Mouse (Mus musculus) neural tube, embryonic 14.5 days (tissue): ENCODE data around the gene Gli3. TPM values are rescaled to one million over a fixed set of nuclear protein-coding genes. Genes with fewer than 3 reads are reported as not detected.
A peak's percentile ranks its signal among the peaks of the same experiment; 100 is the strongest.

Source experiments
- ATAC-seq: fragments of 200-750 bp; cut with Nextera tagmentation; 2 replicates; pipeline ENCODE4 v1.8.0; 2017; ENCODE audit warnings: low read depth, mild to moderate bottlenecking, moderate TSS enrichment, moderate library complexity
- H3K27ac ChIP-seq: fragments of 300-500 bp; sonication (generic); 2 replicates; pipeline ENCODE4 v1.5.1; 2014; ENCODE audit warnings: low read depth, mild to moderate bottlenecking, control low read depth, low read length, moderate library complexity, mixed read lengths
- H3K27me3 ChIP-seq: fragments of 300-500 bp; sonication (generic); 2 replicates; pipeline ENCODE4 v1.6.1; 2014; ENCODE audit warnings: low read length; ENCODE audit not compliant: control insufficient read depth, insufficient read depth
- H3K36me3 ChIP-seq: fragments of 300-500 bp; sonication (generic); 2 replicates; pipeline ENCODE4 v1.6.1; 2014; ENCODE audit warnings: low read length, mixed read lengths; ENCODE audit not compliant: control insufficient read depth, insufficient read depth
- H3K4me1 ChIP-seq: fragments of 300-500 bp; sonication (generic); 2 replicates; pipeline ENCODE4 v1.6.1; 2014; ENCODE audit warnings: low read length; ENCODE audit not compliant: control insufficient read depth, insufficient read depth
- H3K4me2 ChIP-seq: fragments of 300-500 bp; sonication (generic); 2 replicates; pipeline ENCODE4 v1.6.1; 2014; ENCODE audit warnings: mild to moderate bottlenecking, low read depth, low read length, control low read depth
- H3K4me3 ChIP-seq: fragments of 300-500 bp; sonication (generic); 2 replicates; pipeline ENCODE4 v1.5.1; 2014; ENCODE audit warnings: low read depth, low read length, control low read depth, mixed read lengths
- H3K9ac ChIP-seq: fragments of 300-500 bp; sonication (generic); replicated peaks from 2 replicates; pipeline ENCODE4 v1.6.1; 2014; ENCODE audit warnings: low read depth, mild to moderate bottlenecking, control low read depth, low read length, mixed read lengths
- H3K9me3 ChIP-seq: fragments of 300-500 bp; sonication (generic); 2 replicates; pipeline ENCODE4 v1.6.1; 2016; ENCODE audit warnings: low read length; ENCODE audit not compliant: control insufficient read depth
- WGBS: fragments of 180-500 bp; shearing (Covaris S2); extraction: QIAGEN DNeasy Blood & Tissue Kit; methylation state at CpG from one replicate; pipeline ENCODE4 v1.1.7; 2014; 5-methylcytosine and 5-hydroxymethylcytosine counted together
- polyA plus RNA-seq: library from polyadenylated mRNA; unstranded; fragments of >200 nt; fragmentation: Nextera tagmentation; extraction: Ambion mirVana; gene quantifications from 2 replicates; pipeline ENCODE4 v1.2.1, GENCODE M21; 2014

The Gli3 gene
- polyA plus RNA-seq, 1 experiment from 2014 or later, result 2.4 TPM

DNA sequence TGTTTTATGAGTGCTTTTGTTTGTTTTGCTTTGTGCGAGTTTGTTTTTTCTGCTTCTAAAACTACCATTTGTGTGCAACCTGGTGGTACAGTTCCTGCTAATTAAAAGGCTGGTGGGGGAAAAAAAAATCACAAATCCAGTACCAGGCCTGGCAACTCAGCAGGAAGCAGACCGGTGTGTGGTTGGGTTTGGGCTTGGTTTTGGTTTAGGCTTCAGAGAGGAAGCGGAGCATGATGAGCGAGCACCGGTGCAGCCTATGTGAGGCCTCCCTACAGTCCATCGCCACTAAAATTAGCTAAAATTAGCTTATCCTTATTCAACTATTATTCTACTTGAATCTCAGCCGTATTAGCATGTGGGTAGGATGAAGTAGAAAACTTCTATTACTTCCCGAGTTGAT, 241.6 kb downstream of the Gli3 start:
- H3K9ac ChIP-seq, result no peak overlapping the region
- ATAC-seq, result no peak
- H3K36me3 ChIP-seq, result no peaks in the 10 kb centered on the region
- H3K4me3 ChIP-seq, result no peak overlapping the region
- 72% methylated on average over 8 of the region's 8 CpGs for WGBS
- no peak overlapping the region for H3K4me2 ChIP-seq
- H3K9me3 ChIP-seq, result no peaks in the 10 kb centered on the region
- no peaks in the 10 kb centered on the region for H3K27me3 ChIP-seq
- no peak overlapping the region for H3K27ac ChIP-seq
- H3K4me1 ChIP-seq, result no peaks in the 10 kb centered on the region

DNA sequence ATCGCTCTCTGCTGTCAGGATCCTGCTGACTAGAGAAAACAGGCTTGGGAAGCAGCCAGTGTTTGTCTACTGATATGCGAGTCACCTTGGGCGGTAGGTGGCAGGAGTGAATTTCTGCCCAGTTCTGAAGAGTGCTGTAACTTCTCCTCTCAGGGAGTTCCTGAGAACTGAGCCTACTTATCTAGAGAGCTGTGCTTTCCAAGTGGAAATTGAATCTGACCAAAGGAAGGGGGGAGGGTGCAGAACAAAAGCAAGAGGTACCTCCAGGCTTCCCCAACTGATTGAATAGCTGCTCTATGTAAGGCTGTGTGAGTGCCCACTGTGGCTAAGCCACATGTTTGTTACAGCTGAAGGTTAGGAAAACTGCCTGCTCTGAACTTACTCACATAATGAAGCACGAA, 244.4 kb downstream of the Gli3 start:
- no peaks in the 10 kb centered on the region for H3K9me3 ChIP-seq
- H3K9ac ChIP-seq, result no peak overlapping the region
- H3K4me1 ChIP-seq, result no peaks in the 10 kb centered on the region
- H3K36me3 ChIP-seq, result no peaks in the 10 kb centered on the region
- 39% methylated on average over 4 of the region's 4 CpGs for WGBS
- H3K27ac ChIP-seq, result no peak overlapping the region
- H3K4me3 ChIP-seq, result no peak overlapping the region
- H3K4me2 ChIP-seq, result no peak overlapping the region
- H3K27me3 ChIP-seq, result no peaks in the 10 kb centered on the region
- no peak for ATAC-seq

DNA sequence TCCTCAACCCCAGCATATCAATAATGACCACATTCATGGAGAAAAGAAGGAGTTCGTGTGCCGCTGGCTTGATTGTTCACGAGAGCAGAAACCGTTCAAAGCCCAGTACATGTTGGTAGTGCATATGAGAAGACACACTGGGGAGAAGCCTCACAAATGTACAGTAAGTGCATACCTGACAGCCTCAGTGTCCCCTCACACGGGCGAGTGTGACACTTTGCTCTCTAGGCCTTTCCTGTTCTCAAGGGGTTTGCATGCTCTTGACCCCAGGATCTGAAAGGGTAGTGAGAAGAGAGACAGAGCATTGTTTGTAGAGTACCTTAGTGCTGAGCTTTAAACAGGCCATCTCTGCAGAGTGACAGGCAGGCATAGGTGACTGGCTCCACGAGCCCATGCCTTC, 250.5 kb downstream of the Gli3 start:
- H3K9ac ChIP-seq, result no peak overlapping the region
- no peaks in the 10 kb centered on the region for H3K27me3 ChIP-seq
- H3K4me1 ChIP-seq, result no peaks in the 10 kb centered on the region
- 83% methylated on average over 7 of the region's 7 CpGs for WGBS
- no peak overlapping the region for H3K4me3 ChIP-seq
- no peaks in the 10 kb centered on the region for H3K36me3 ChIP-seq
- H3K27ac ChIP-seq, result no peak overlapping the region
- ATAC-seq, result no peak
- H3K9me3 ChIP-seq, result no peaks in the 10 kb centered on the region
- H3K4me2 ChIP-seq, result no peak overlapping the region

- peak; percentile 19; the same call in 1 of the 2 replicates for ATAC-seq
- H3K9me3 ChIP-seq, result no peaks in the 10 kb centered on the region
- H3K4me1 ChIP-seq, result no peaks in the 10 kb centered on the region
- H3K36me3 ChIP-seq, result no peaks in the 10 kb centered on the region
- H3K4me3 ChIP-seq, result no peak overlapping the region
- no peaks in the 10 kb centered on the region for H3K27me3 ChIP-seq
- H3K4me2 ChIP-seq, result no peak overlapping the region
- 29% methylated on average over 4 of the region's 4 CpGs for WGBS
- H3K9ac ChIP-seq, result no peak overlapping the region
- no peak overlapping the region for H3K27ac ChIP-seq
These were observed 251.3 kb downstream of the Gli3 start for GRCm38 (mm10) chr13:15714331-15714725.

DNA sequence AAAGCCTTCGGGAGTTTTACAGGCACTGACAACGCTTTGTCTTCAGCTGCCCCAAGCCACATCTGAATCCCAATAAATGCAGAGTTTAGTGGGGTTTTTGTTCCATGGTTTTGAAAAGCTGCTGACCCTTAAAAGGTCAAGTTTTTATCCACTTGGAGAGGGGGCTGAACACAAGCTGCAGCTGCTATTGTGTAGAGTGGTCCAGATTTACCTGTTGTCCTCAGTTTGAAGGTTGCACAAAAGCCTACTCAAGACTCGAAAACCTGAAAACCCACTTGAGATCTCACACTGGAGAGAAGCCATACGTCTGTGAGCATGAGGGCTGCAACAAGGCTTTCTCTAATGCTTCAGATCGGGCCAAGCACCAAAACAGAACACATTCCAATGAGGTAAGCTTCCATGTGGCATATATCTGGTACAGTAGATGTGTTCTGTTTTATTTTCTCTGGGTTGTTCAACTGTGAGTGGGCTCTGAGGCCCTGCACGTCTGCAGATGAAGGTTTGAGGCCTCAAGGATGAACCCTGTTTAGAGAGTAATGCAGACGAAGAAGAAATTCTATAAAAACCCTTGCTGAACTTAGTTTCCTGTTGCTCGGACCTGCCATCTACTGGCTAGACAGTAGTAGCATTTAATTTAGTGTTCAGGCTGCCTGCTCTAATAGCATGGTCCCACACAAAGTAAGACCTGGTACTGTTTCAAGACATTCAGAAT, 251.8 kb downstream of the Gli3 start:
- H3K27ac ChIP-seq, result no peak overlapping the region
- H3K4me2 ChIP-seq, result no peak overlapping the region
- no peaks in the 10 kb centered on the region for H3K36me3 ChIP-seq
- no peaks in the 10 kb centered on the region for H3K4me1 ChIP-seq
- H3K9ac ChIP-seq, result no peak overlapping the region
- no peaks in the 10 kb centered on the region for H3K27me3 ChIP-seq
- no peak overlapping the region for H3K4me3 ChIP-seq
- no peaks in the 10 kb centered on the region for H3K9me3 ChIP-seq
- 13% methylated on average over 8 of the region's 8 CpGs for WGBS
- ATAC-seq, result peak; percentile 79

GRCm38 (mm10) chr13:15721446-15721845, 258.4 kb downstream of the Gli3 start:
- Histone ChIP-seq H3K36me3 (no peaks in the 10 kb centered on the region), H3K27ac (no peak overlapping the region), H3K4me2 (no peak overlapping the region), H3K27me3 (no peaks in the 10 kb centered on the region), H3K9ac (no peak overlapping the region), H3K4me3 (no peak overlapping the region), H3K4me1 (no peaks in the 10 kb centered on the region), H3K9me3 (no peaks in the 10 kb centered on the region)
- no peak for ATAC-seq
- 90% methylated on average over 1 of the region's 1 CpGs for WGBS

- Histone ChIP-seq H3K4me1 (no peaks in the 10 kb centered on the region), H3K9me3 (no peaks in the 10 kb centered on the region), H3K27me3 (no peaks in the 10 kb centered on the region), H3K27ac (no peak overlapping the region), H3K36me3 (no peaks in the 10 kb centered on the region), H3K4me2 (no peak overlapping the region), H3K9ac (no peak overlapping the region), H3K4me3 (no peak overlapping the region)
- WGBS, result 100% methylated on average over 1 of the region's 1 CpGs
- no peak for ATAC-seq
These were observed 259.8 kb downstream of the Gli3 start for GRCm38 (mm10) chr13:15722766-15723379.

GRCm38 (mm10) chr13:15724723-15725122, 261.7 kb downstream of the Gli3 start:
- ATAC-seq, result 0 out of 2 replicates have a peak, but pooled peaks have one; percentile 31
- 97% methylated on average over 10 of the region's 10 CpGs for WGBS
- no peaks in the 10 kb centered on the region for H3K36me3 ChIP-seq
- H3K9ac ChIP-seq, result no peak overlapping the region
- H3K27me3 ChIP-seq, result no peaks in the 10 kb centered on the region
- H3K4me1 ChIP-seq, result no peaks in the 10 kb centered on the region
- H3K9me3 ChIP-seq, result no peaks in the 10 kb centered on the region
- no peak overlapping the region for H3K4me3 ChIP-seq
- no peak overlapping the region for H3K27ac ChIP-seq
- no peak overlapping the region for H3K4me2 ChIP-seq

DNA sequence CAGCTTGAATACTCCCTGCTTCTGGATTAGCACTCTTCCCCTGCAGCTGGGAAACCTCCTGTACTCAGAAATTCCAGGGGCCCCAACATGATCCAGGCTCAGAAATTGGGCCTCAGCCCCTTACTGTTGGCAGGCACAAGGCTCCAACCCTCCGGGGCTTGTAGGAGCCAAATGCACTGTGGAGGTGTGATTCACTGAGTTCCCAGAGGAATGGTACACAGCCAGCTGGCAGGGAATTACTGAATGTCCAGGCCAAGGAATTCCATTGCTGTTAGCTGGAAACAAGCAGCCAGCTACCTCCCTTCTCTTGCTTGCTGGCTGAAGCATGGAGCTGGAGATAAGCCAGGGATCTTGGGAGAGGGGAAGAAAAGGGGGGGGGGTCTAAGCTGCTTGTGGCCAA, 278.7 kb downstream of the Gli3 start:
- Histone ChIP-seq H3K4me3 (no peak overlapping the region), H3K4me1 (no peaks in the 10 kb centered on the region), H3K9ac (no peak overlapping the region), H3K4me2 (no peak overlapping the region), H3K27me3 (no peaks in the 10 kb centered on the region), H3K9me3 (no peaks in the 10 kb centered on the region), H3K36me3 (no peaks in the 10 kb centered on the region), H3K27ac (no peak overlapping the region)
- 52% methylated on average over 1 of the region's 1 CpGs for WGBS
- ATAC-seq, result peak; percentile 82
